Mouse (Mus musculus) liver, embryonic 15.5 days (tissue): ENCODE measurements around the gene Gm37240. TPM values are rescaled to one million over a fixed set of nuclear protein-coding genes. Genes with fewer than 3 reads are reported as not detected.

Experiments used
- ATAC-seq: fragments of 200-750 bp; cut with Nextera tagmentation; 2 replicates; pipeline ENCODE4 v1.8.0; 2017; ENCODE audit warnings: moderate number of reproducible peaks, mild to moderate bottlenecking, moderate library complexity; ENCODE audit not compliant: insufficient read depth
- H3K27ac ChIP-seq: fragments of 300-500 bp; sonication (generic); replicated peaks from 2 replicates; pipeline ENCODE4 v1.5.1; 2015; ENCODE audit warnings: mild to moderate bottlenecking, inconsistent platforms
- H3K27me3 ChIP-seq: fragments of 300-500 bp; sonication (generic); 2 replicates; pipeline ENCODE4 v1.6.1; 2015; ENCODE audit warnings: mild to moderate bottlenecking, inconsistent platforms
- H3K36me3 ChIP-seq: fragments of 300-500 bp; sonication (generic); replicated peaks from 2 replicates; pipeline ENCODE4 v1.6.1; 2015; ENCODE audit warnings: moderate library complexity, mild to moderate bottlenecking, inconsistent platforms
- H3K4me1 ChIP-seq: fragments of 300-500 bp; sonication (generic); replicated peaks from 2 replicates; pipeline ENCODE4 v1.6.1; 2015; ENCODE audit warnings: inconsistent platforms
- H3K4me2 ChIP-seq: fragments of 300-500 bp; sonication (generic); 2 replicates; pipeline ENCODE4 v1.6.1; 2015; ENCODE audit warnings: moderate library complexity, mild to moderate bottlenecking, inconsistent platforms
- H3K4me3 ChIP-seq: fragments of 300-500 bp; sonication (generic); replicated peaks from 2 replicates; pipeline ENCODE4 v1.5.1; 2015; ENCODE audit warnings: mild to moderate bottlenecking, inconsistent platforms
- H3K9ac ChIP-seq: fragments of 300-500 bp; sonication (generic); 2 replicates; pipeline ENCODE4 v1.6.1; 2015; ENCODE audit warnings: moderate library complexity, mild to moderate bottlenecking, inconsistent platforms
- H3K9me3 ChIP-seq: fragments of 300-500 bp; sonication (generic); replicated peaks from 2 replicates; pipeline ENCODE4 v1.6.1; 2016; ENCODE audit warnings: inconsistent platforms
- WGBS: fragments of 180-500 bp; shearing (Covaris S2); methylation state at CpG from one replicate; pipeline ENCODE4 v1.1.7; 2015; ENCODE audit warnings: mixed read lengths; ENCODE audit not compliant: insufficient replicate concordance; 5-methylcytosine and 5-hydroxymethylcytosine counted together
- polyA plus RNA-seq: library from polyadenylated mRNA; unstranded; fragments of >200 nt; fragmentation: Nextera tagmentation; extraction: Ambion mirVana; gene quantifications from 2 replicates; pipeline ENCODE4 v1.2.1, GENCODE M21; 2015

Gm37240 gene
- polyA plus RNA-seq, 1 experiment from 2014 or later = 0.24 TPM

- ATAC-seq = no peak
- H3K4me2 ChIP-seq = no peak overlapping the region
- H3K9me3 ChIP-seq = no peaks in the 10 kb centered on the region
- no peaks in the 10 kb centered on the region for H3K36me3 ChIP-seq
- H3K27me3 ChIP-seq = no peaks in the 10 kb centered on the region
- H3K4me1 ChIP-seq = no peaks in the 10 kb centered on the region
- no peak overlapping the region for H3K27ac ChIP-seq
- H3K4me3 ChIP-seq = no peak overlapping the region
- 60% methylated on average over 1 of the region's 1 CpGs for WGBS
- H3K9ac ChIP-seq = no peak overlapping the region
These were observed 41.0 kb downstream of the Gm37240 start for GRCm38 (mm10) chr3:85846316-85846715.

DNA sequence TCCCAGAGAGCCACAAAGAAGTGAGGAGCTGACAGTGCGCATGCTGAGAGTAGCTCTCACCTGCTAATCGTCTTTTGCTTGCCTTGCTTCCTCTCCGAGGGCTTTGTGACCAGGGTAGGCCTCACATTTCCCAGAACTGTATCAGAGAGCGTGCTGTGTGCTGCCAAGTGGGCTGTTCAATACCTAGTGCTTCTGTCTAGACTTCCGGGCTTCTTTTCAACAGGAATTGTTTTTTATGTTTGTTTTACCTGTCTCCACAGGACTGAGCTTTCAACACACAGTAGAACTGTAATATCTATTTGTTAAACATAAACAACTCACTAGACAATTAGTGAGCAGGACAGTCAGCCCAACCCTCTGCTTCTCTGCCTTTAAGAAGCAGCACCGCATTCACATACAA lies 42.0 kb downstream of the Gm37240 start:
- H3K4me1 ChIP-seq = no peaks in the 10 kb centered on the region
- no peaks in the 10 kb centered on the region for H3K9me3 ChIP-seq
- no peaks in the 10 kb centered on the region for H3K36me3 ChIP-seq
- H3K9ac ChIP-seq = no peak overlapping the region
- no peak overlapping the region for H3K4me2 ChIP-seq
- H3K4me3 ChIP-seq = no peak overlapping the region
- no peaks in the 10 kb centered on the region for H3K27me3 ChIP-seq
- WGBS = 62% methylated on average over 6 of the region's 6 CpGs
- no peak overlapping the region for H3K27ac ChIP-seq
- no peak for ATAC-seq

- no peaks in the 10 kb centered on the region for H3K36me3 ChIP-seq
- no peak overlapping the region for H3K27ac ChIP-seq
- H3K9ac ChIP-seq = no peak overlapping the region
- no peak overlapping the region for H3K4me2 ChIP-seq
- H3K4me3 ChIP-seq = no peak overlapping the region
- H3K27me3 ChIP-seq = no peaks in the 10 kb centered on the region
- no peaks in the 10 kb centered on the region for H3K4me1 ChIP-seq
- no peaks in the 10 kb centered on the region for H3K9me3 ChIP-seq
- ATAC-seq = no peak
These were observed 44.5 kb downstream of the Gm37240 start for GRCm38 (mm10) chr3:85842881-85843218.

DNA sequence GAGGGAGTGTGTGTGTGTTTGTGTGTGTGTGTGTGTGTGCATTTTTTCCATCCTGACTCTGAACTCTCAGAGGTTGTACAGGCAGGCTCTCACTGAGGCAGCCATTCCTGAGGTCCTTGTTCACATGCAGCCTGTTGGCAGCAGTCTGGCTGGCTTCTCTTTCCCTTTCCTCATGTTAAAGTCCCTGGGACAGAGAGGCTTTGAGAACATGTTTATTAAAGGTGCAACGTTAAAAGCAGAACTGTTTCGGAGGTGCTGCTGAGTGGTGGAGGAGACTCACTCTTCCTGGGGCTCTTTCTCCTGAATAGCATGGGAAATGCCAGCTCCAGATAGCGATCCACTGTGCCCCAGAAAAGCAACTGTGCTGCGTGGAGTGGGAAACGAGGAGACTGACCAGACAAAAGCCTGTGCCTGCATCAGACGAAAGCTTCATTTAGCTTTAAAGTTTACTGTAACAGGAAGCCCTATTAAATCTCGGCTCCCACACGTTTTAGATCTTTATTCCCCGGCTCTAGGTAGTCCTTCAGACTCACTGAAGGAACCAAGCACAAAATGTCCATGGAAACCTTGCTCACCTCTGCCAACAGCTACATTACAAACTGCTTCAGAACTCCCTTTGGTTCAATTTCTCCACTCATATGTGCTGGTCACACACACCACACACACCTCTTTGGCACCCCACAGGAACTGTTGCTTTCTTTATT lies 45.0 kb downstream of the Gm37240 start:
- H3K9ac ChIP-seq = no peak overlapping the region
- no peak overlapping the region for H3K27ac ChIP-seq
- no peak overlapping the region for H3K4me3 ChIP-seq
- no peaks in the 10 kb centered on the region for H3K9me3 ChIP-seq
- H3K4me2 ChIP-seq = no peak overlapping the region
- no peaks in the 10 kb centered on the region for H3K27me3 ChIP-seq
- H3K36me3 ChIP-seq = no peaks in the 10 kb centered on the region
- ATAC-seq = no peak
- 33% methylated on average over 9 of the region's 9 CpGs for WGBS
- no peaks in the 10 kb centered on the region for H3K4me1 ChIP-seq

- ATAC-seq = no peak
- Histone ChIP-seq H3K27ac (no peak overlapping the region), H3K4me1 (no peaks in the 10 kb centered on the region), H3K4me3 (no peak overlapping the region), H3K27me3 (no peaks in the 10 kb centered on the region), H3K4me2 (no peak overlapping the region), H3K36me3 (no peaks in the 10 kb centered on the region), H3K9me3 (no peaks in the 10 kb centered on the region), H3K9ac (no peak overlapping the region)
- 43% methylated on average over 2 of the region's 2 CpGs for WGBS
These were observed 45.7 kb downstream of the Gm37240 start for GRCm38 (mm10) chr3:85841454-85842176.

DNA sequence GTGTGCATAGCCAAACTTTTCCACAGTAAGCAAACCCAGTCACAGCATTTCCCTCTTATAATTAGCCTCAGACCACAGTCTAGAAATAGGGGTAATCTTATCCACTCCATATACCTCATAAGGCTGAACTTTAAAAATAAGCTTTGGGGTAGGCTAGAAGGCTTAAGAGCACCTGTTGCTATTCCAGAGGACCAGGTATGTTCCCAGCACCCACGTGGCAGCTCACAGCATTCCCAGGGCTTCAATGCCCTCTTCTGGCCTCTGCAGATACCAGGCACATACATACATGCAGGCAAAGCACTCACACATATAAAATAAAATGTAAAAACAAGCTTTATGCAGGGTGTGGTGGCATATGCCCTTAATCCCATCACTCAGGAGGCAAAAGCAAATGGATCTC lies 53.7 kb downstream of the Gm37240 start:
- ATAC-seq = no peak
- Histone ChIP-seq H3K27me3 (no peaks in the 10 kb centered on the region), H3K9me3 (no peaks in the 10 kb centered on the region), H3K4me3 (no peak overlapping the region), H3K4me1 (no peaks in the 10 kb centered on the region), H3K9ac (no peak overlapping the region), H3K27ac (no peak overlapping the region), H3K36me3 (no peaks in the 10 kb centered on the region), H3K4me2 (no peak overlapping the region)
- WGBS = 53% methylated on average over 1 of the region's 1 CpGs

GRCm38 (mm10) chr3:85832490-85833155 lies 54.7 kb downstream of the Gm37240 start:
- Histone ChIP-seq H3K27me3 (no peaks in the 10 kb centered on the region), H3K4me2 (no peak overlapping the region), H3K4me1 (no peaks in the 10 kb centered on the region), H3K9me3 (no peaks in the 10 kb centered on the region), H3K36me3 (no peaks in the 10 kb centered on the region), H3K4me3 (no peak overlapping the region), H3K9ac (no peak overlapping the region), H3K27ac (no peak overlapping the region)
- WGBS = 65% methylated on average over 10 of the region's 10 CpGs
- ATAC-seq = no peak

DNA sequence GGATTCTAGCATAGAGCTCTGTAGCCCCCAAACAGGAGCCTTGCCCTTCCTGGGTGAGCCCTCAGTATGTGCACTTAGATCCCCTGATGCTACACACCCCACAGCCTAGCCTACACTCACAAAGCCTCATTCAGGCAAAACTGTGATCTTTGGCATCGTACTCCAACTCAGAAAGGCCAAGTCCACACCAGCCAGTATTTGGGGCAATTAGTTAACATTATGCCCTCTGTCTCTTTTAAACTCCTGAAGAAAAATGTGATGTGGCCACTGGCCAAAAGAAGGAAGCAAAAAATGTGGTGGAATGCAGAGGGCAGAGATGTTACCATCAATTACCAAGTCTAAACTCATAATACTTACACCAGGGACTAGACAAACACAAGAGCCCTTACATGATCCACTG lies 55.5 kb downstream of the Gm37240 start:
- H3K36me3 ChIP-seq = no peaks in the 10 kb centered on the region
- H3K9ac ChIP-seq = no peak overlapping the region
- H3K4me2 ChIP-seq = no peak overlapping the region
- no peaks in the 10 kb centered on the region for H3K4me1 ChIP-seq
- no peaks in the 10 kb centered on the region for H3K9me3 ChIP-seq
- H3K4me3 ChIP-seq = no peak overlapping the region
- 66% methylated on average over 1 of the region's 1 CpGs for WGBS
- no peak overlapping the region for H3K27ac ChIP-seq
- ATAC-seq = no peak
- H3K27me3 ChIP-seq = no peaks in the 10 kb centered on the region

- no peaks in the 10 kb centered on the region for H3K36me3 ChIP-seq
- no peak overlapping the region for H3K4me2 ChIP-seq
- no peaks in the 10 kb centered on the region for H3K27me3 ChIP-seq
- WGBS = 46% methylated on average over 4 of the region's 4 CpGs
- H3K27ac ChIP-seq = no peak overlapping the region
- H3K4me1 ChIP-seq = no peaks in the 10 kb centered on the region
- no peak overlapping the region for H3K9ac ChIP-seq
- H3K4me3 ChIP-seq = no peak overlapping the region
- no peak for ATAC-seq
- H3K9me3 ChIP-seq = no peaks in the 10 kb centered on the region
These were observed 58.3 kb downstream of the Gm37240 start for GRCm38 (mm10) chr3:85829047-85829446.

- 74% methylated on average over 6 of the region's 6 CpGs for WGBS
- H3K4me1 ChIP-seq = no peaks in the 10 kb centered on the region
- no peak overlapping the region for H3K4me2 ChIP-seq
- H3K27me3 ChIP-seq = no peaks in the 10 kb centered on the region
- H3K9ac ChIP-seq = no peak overlapping the region
- H3K4me3 ChIP-seq = no peak overlapping the region
- H3K36me3 ChIP-seq = no peaks in the 10 kb centered on the region
- no peaks in the 10 kb centered on the region for H3K9me3 ChIP-seq
- ATAC-seq = no peak
- no peak overlapping the region for H3K27ac ChIP-seq
These were observed 59.5 kb downstream of the Gm37240 start for GRCm38 (mm10) chr3:85827815-85828214.

GRCm38 (mm10) chr3:85827283-85827682 lies 60.0 kb downstream of the Gm37240 start:
- no peak overlapping the region for H3K4me2 ChIP-seq
- H3K4me1 ChIP-seq = no peaks in the 10 kb centered on the region
- H3K9me3 ChIP-seq = no peaks in the 10 kb centered on the region
- H3K27ac ChIP-seq = no peak overlapping the region
- H3K4me3 ChIP-seq = no peak overlapping the region
- no peaks in the 10 kb centered on the region for H3K27me3 ChIP-seq
- no peaks in the 10 kb centered on the region for H3K36me3 ChIP-seq
- 48% methylated on average over 4 of the region's 4 CpGs for WGBS
- ATAC-seq = no peak
- H3K9ac ChIP-seq = no peak overlapping the region
